Mouse (Mus musculus) hindbrain, embryonic 11.5 days (tissue): Measurements from ENCODE around the gene Chrne. TPM values are rescaled to one million over a fixed set of nuclear protein-coding genes. Genes with fewer than 3 reads are reported as not detected.
A peak's percentile ranks its signal among the peaks of the same experiment; 100 is the strongest.

Source experiments
- ATAC-seq: fragments of 200-750 bp; cut with Nextera tagmentation; 2 replicates; pipeline ENCODE4 v1.8.0; 2017; ENCODE audit warnings: mild to moderate bottlenecking, moderate TSS enrichment, moderate library complexity; ENCODE audit not compliant: low FRiP score
- DNase-seq: peaks from one replicate; pipeline ENCODE4 v3.0.0-alpha.2; 2015; ENCODE audit warnings: low spot score
- H3K27ac ChIP-seq: fragments of 300-500 bp; sonication (generic); 2 replicates; pipeline ENCODE4 v1.5.1; 2014; ENCODE audit warnings: mild to moderate bottlenecking, low read depth, low read length
- H3K27me3 ChIP-seq: fragments of 300-500 bp; sonication (generic); 2 replicates; pipeline ENCODE4 v1.6.1; 2014; ENCODE audit warnings: mild to moderate bottlenecking, low read length, moderate library complexity, mixed read lengths; ENCODE audit not compliant: control insufficient read depth, insufficient read depth
- H3K36me3 ChIP-seq: fragments of 300-500 bp; sonication (generic); 2 replicates; pipeline ENCODE4 v1.6.1; 2014; ENCODE audit warnings: mild to moderate bottlenecking, low read length, moderate library complexity, mixed read lengths; ENCODE audit not compliant: control insufficient read depth, insufficient read depth
- H3K4me1 ChIP-seq: fragments of 300-500 bp; sonication (generic); replicated peaks from 2 replicates; pipeline ENCODE4 v1.6.1; 2014; ENCODE audit warnings: low read length, mixed read lengths; ENCODE audit not compliant: control insufficient read depth, insufficient read depth
- H3K4me2 ChIP-seq: fragments of 300-500 bp; sonication (generic); replicated peaks from 2 replicates; pipeline ENCODE4 v1.6.1; 2014; ENCODE audit warnings: mild to moderate bottlenecking, low read depth, low read length
- H3K4me3 ChIP-seq: fragments of 300-500 bp; sonication (generic); 2 replicates; pipeline ENCODE4 v1.5.1; 2014; ENCODE audit warnings: low read depth, low read length
- H3K9ac ChIP-seq: fragments of 300-500 bp; sonication (generic); 2 replicates; pipeline ENCODE4 v1.6.1; 2014; ENCODE audit warnings: low read depth, low read length
- H3K9me3 ChIP-seq: fragments of 300-500 bp; sonication (generic); 2 replicates; pipeline ENCODE4 v1.6.1; 2016; ENCODE audit warnings: low read length; ENCODE audit not compliant: control insufficient read depth
- WGBS: fragments of 180-500 bp; shearing (Covaris S2); extraction: QIAGEN DNeasy Blood & Tissue Kit; methylation state at CpG from one replicate; pipeline ENCODE4 v1.1.7; 2014; 5-methylcytosine and 5-hydroxymethylcytosine counted together
- polyA plus RNA-seq: library from polyadenylated mRNA; unstranded; fragments of >200 nt; fragmentation: Nextera tagmentation; extraction: Ambion mirVana; gene quantifications from 2 replicates; pipeline ENCODE4 v1.2.1, GENCODE M21; 2014

Chrne gene
- polyA plus RNA-seq, 1 experiment from 2014 or later = not detected

DNA sequence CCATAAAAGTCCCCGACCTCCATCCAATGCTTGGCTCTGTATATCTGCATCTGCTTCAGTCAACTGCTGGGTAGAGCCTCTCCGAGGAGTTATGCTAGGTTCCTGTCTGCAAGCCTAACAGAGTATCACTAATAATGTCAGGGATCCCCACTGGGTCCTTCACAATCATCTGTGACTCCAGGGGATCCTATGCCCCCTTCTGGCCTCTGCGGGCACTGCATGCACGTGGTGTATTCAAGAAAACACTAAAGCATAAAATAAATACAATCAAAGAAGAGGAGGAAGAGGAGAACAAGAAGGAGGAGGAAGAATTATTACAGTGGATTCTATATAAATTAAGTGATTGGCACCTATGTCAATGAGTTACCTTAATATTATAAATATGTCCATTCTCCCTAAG lies 6.5 kb upstream of the Chrne start:
- Histone ChIP-seq H3K27me3 (peaks cover 2% of the 10 kb centered on the region; the same call in 1 of the 2 replicates), H3K4me3 (no peak overlapping the region), H3K4me1 (no peaks in the 10 kb centered on the region), H3K27ac (no peak overlapping the region), H3K9ac (no peak overlapping the region), H3K9me3 (no peaks in the 10 kb centered on the region), H3K4me2 (no peak overlapping the region), H3K36me3 (no peaks in the 10 kb centered on the region)
- 49% methylated on average over 4 of the region's 4 CpGs for WGBS
- ATAC-seq (no peak), DNase-seq (peak; percentile 78)

DNA sequence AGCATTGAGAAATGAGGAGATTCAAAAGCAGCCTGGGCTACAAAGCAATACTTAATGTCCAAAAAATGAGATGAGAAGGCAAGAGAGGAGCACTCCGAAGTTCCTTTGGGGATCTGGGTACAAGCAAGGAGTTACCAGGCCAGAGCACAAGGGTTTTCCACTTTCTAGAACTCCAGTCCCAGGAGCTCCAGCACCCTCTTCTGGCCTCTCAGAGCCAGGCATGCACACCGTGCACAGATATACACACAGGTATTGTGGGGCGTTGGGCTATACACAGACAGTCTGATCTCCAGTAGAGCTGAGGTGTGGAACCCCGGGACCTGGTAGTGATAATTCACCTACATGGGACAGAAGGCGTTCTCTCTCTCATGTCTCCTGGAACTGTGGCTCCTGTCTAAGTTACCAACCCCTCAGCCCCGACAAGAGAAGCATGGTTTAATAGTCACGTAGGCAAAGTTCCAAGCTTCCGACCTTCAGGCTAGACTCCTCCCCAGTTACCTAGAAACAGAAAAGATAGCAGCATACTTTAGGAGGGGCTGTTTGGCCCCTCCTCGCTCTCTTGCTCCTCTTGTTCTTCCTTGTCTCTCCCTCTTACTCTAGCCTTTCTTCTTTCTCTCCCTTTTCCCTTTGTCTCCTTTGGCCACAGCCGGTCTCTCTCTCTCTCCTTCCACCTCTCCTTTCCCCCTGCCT lies 4.2 kb upstream of the Chrne start:
- no peaks in the 10 kb centered on the region for H3K4me1 ChIP-seq
- 82% methylated on average over 10 of the region's 10 CpGs for WGBS
- H3K4me2 ChIP-seq = no peak overlapping the region
- H3K4me3 ChIP-seq = no peak overlapping the region
- peaks cover 2% of the 10 kb centered on the region; the same call in 1 of the 2 replicates for H3K27me3 ChIP-seq
- H3K9me3 ChIP-seq = no peaks in the 10 kb centered on the region
- DNase-seq = no peak
- ATAC-seq = no peak
- no peaks in the 10 kb centered on the region for H3K36me3 ChIP-seq
- H3K27ac ChIP-seq = no peak overlapping the region
- H3K9ac ChIP-seq = no peak overlapping the region

DNA sequence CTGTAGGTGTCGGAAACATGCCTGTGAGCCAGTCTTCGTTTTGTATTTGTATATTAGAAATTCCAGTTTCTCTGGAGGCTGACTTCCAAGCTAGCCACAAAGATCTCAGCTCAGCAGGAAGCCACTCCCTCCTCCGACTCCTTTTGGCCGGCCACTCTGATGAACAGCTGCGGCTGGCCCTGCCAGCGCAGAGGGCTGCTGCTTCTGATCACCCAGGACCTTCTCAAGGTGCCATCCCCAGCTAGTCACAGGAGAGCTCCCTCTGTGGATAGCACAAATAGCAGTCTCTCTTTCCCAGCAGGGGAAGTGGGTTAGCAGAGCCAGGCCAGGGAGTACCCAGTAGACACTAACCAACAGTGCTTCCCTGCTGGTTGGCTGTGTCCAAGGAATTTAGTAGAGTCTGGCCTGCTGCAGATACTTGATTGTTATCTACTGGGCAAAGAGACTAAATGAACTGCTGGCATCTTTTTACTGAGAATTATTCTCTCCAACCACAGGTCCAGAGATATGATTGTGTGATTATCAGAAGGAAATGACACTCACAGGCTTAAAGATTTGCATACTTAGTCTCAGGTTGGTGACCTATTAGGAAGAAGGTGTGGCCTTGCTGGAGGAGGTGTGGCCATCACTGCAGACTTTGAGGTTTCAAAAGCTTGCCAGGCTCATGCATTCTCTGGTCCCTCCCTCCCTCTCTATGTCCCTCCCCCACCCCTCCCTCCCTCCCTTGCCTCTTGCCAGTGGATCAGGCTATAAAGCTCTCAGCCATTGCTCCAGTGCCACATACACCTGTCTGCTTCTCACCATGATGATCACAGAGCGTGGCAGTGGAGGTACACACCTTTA lies 3.2 kb upstream of the Chrne start:
- ATAC-seq (no peak), DNase-seq (no peak)
- Histone ChIP-seq H3K27ac (no peak overlapping the region), H3K9ac (no peak overlapping the region), H3K4me3 (no peak overlapping the region), H3K9me3 (no peaks in the 10 kb centered on the region), H3K4me2 (no peak overlapping the region), H3K36me3 (no peaks in the 10 kb centered on the region), H3K27me3 (peaks cover 2% of the 10 kb centered on the region; the same call in 1 of the 2 replicates), H3K4me1 (no peaks in the 10 kb centered on the region)
- 46% methylated on average over 7 of the region's 7 CpGs for WGBS

DNA sequence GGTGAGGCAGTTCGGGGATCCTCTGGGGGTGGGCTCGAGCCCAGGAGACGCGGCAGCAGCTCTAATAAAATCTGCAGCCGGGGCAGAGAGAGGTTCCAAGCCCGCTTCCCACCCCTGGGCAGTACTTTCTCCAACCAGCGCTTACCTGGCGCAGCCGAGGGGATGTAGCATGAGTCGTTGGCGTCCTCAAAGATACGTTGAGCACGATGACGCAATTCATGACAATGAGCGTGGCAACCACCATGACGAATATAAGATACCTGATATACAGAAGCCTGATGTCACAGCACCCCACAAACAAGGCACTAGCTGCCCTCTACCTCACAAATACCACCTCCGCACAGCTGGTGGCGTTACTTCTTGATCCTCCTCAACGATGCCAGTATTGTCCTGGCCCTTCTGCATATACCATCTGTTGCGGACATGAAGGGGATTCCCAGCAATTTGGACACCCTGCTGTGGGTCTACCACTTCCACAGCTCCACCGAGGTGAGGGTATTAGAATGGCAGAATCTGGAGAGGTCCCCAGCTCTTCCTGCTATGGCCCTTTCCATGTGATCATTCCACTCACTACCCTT lies 3.4 kb downstream of the Chrne start, which contains the start of gene 4930544D05Rik:
Gene 4930544D05Rik, plus strand, starts transcription at position 333 of the 578 bp plus-strand sequence.
- no peaks in the 10 kb centered on the region; the same call in 1 of the 2 replicates for H3K4me1 ChIP-seq
- H3K9me3 ChIP-seq = no peaks in the 10 kb centered on the region
- H3K4me3 ChIP-seq = peak within 1 kb of the TSS; percentile 19; the same call in 1 of the 2 replicates
- 14% methylated on average over 21 of the region's 21 CpGs for WGBS
- H3K36me3 ChIP-seq = 0 out of 2 replicates have a peak, but pooled peaks cover 4% of the 10 kb centered on the region
- H3K27me3 ChIP-seq = peaks cover 6% of the 10 kb centered on the region; the same call in 1 of the 2 replicates
- peak within 1 kb of the TSS; percentile 51 for H3K4me2 ChIP-seq
- ATAC-seq = no peak
- DNase-seq = peak; percentile 9
- no peak within 1 kb of the TSS for H3K27ac ChIP-seq
- peak within 1 kb of the TSS; percentile 47; the same call in 1 of the 2 replicates for H3K9ac ChIP-seq

DNA sequence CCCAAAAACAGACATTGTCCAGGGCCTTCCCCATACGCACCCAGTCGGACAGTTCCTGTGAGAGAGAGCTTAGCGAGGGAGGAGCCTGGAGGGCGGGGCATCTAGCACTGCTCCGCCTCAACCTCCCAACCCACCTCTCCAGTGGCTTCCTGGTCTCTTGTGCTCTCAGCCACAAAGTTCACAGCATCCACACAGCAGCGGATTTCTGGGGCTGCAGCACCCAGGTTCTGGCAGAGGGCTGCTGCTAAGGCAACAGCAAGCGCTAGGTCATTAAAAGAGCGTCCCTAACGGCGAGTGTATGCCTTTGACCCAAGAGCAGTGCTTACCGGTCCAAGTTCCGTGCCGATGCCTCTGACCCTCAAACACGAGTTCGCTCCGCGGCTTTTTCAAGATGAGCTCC lies 3.9 kb downstream of the Chrne start:
- Histone ChIP-seq H3K4me2 (peak overlapping the region; percentile 51), H3K27me3 (peaks cover 6% of the 10 kb centered on the region; the same call in 1 of the 2 replicates), H3K27ac (no peak overlapping the region), H3K9ac (peak overlapping the region; percentile 47; the same call in 1 of the 2 replicates), H3K36me3 (0 out of 2 replicates have a peak, but pooled peaks cover 4% of the 10 kb centered on the region), H3K9me3 (no peaks in the 10 kb centered on the region), H3K4me1 (no peaks in the 10 kb centered on the region; the same call in 1 of the 2 replicates), H3K4me3 (peak overlapping the region; percentile 19; the same call in 1 of the 2 replicates)
- 2% methylated on average over 17 of the region's 17 CpGs for WGBS
- DNase-seq (peak; percentile 51), ATAC-seq (no peak)

DNA sequence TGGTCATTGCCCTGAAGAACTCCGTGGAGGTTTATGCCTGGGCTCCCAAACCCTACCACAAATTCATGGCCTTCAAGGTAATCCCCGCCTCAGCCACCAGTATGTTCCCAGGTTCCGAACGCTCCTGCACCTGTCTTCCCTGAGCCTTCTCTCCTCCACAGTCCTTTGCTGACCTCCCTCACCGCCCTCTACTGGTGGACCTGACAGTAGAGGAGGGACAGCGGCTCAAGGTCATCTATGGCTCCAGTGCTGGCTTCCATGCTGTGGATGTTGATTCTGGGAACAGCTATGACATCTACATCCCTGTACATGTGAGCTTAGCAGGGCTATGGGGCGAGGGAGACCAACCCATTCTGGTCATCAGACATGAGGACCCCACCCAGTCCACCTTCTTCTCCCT lies 6.5 kb downstream of the Chrne start:
- Histone ChIP-seq H3K27me3 (peaks cover 6% of the 10 kb centered on the region; the same call in 1 of the 2 replicates), H3K27ac (no peak overlapping the region), H3K4me3 (no peak overlapping the region), H3K9ac (no peak overlapping the region), H3K9me3 (no peaks in the 10 kb centered on the region), H3K36me3 (peaks cover 15% of the 10 kb centered on the region; the same call in 1 of the 2 replicates), H3K4me2 (no peak overlapping the region), H3K4me1 (no peaks in the 10 kb centered on the region; the same call in 1 of the 2 replicates)
- DNase-seq = no peak
- no peak for ATAC-seq
- WGBS = 82% methylated on average over 7 of the region's 7 CpGs

DNA sequence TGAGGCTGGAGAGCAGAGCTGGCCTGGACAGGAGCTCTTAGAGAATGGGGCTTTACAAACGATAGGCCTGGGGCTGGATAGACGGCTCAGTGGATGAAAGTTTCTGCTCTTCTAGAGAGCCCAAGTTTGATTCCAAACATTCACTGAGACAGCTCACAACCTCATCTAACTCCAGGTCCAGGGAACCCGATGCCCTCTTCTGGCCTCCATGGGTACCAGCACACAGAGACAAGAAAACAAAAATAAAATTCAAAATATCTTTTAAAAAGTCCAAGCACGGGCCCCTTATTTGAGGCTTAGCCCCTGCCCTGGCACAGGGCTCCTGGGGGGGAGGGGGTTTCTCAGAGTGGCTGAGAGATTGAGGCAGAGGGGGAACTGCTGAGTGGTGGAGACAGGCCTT lies 8.3 kb downstream of the Chrne start:
- H3K4me1 ChIP-seq = no peaks in the 10 kb centered on the region; the same call in 1 of the 2 replicates
- H3K27ac ChIP-seq = no peak overlapping the region
- no peaks in the 10 kb centered on the region for H3K9me3 ChIP-seq
- ATAC-seq (no peak), DNase-seq (no peak)
- H3K4me2 ChIP-seq = no peak overlapping the region
- H3K9ac ChIP-seq = no peak overlapping the region
- WGBS = 93% methylated on average over 4 of the region's 4 CpGs
- H3K4me3 ChIP-seq = no peak overlapping the region
- peaks cover 15% of the 10 kb centered on the region; the same call in 1 of the 2 replicates for H3K36me3 ChIP-seq
- H3K27me3 ChIP-seq = peaks cover 2% of the 10 kb centered on the region; the same call in 1 of the 2 replicates

DNA sequence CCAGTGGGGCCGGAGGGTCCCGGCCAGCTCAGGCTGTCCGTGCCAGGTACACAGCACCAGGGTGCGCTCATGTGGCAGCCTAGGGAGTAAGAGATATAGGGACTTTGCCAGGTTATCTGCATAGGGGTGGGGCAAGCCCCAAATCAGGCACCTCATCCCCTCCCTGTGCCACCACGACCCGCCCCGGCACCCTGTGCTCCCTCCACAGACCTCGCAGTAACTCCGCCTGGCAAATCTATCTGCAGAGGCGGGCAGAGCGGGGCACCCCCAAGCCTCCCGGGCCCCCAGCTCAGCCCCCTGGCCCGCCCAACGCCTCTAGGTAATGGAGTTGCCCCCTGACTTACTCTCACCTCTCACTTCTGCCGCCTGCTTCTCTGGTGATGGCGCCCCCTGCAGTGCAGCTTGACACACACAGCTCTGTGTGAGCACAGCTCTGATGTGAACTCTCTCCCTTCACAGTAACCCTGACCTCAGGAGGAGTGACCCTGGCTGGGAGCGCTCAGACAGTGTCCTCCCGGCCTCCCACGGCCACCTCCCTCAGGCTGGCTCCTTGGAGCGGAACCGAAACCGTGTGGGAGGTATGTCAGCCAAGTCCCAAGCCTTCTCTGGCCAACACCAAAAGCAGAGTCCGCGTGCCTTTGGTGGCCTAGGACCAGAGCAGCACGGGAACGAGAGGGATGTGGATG lies 10.5 kb downstream of the Chrne start:
- ATAC-seq (no peak), DNase-seq (peak; percentile 25)
- H3K9me3 ChIP-seq = no peaks in the 10 kb centered on the region
- no peaks in the 10 kb centered on the region for H3K27me3 ChIP-seq
- 85% methylated on average over 25 of the region's 26 CpGs for WGBS
- H3K27ac ChIP-seq = no peak overlapping the region
- peaks cover 15% of the 10 kb centered on the region; the same call in 1 of the 2 replicates for H3K36me3 ChIP-seq
- H3K4me3 ChIP-seq = no peak overlapping the region
- no peaks in the 10 kb centered on the region for H3K4me1 ChIP-seq
- H3K4me2 ChIP-seq = no peak overlapping the region
- H3K9ac ChIP-seq = no peak overlapping the region
